Mouse (Mus musculus): ENCODE results near the gene Dpy19l1.

Gene Dpy19l1
- long read RNA-seq, experiment 1, partial matches to known transcripts = 4 of 4 reads
- long read RNA-seq, experiment 1, other reads (novel, unspliced or antisense) = 0 of 4 reads
- long read RNA-seq, experiment 2, partial matches to known transcripts = 3 of 3 reads
- long read RNA-seq, experiment 2, other reads (novel, unspliced or antisense) = 0 of 3 reads

- intact Hi-C loops (cut with DNase I) = loop anchor here (5.0 kb wide), 1 partner anchor 36 kb away; no protein-coding TSS in a partner anchor
Measured at GRCm38 (mm10) chr9:24503067-24503857, at the start of gene Dpy19l1. TSS of gene Dpy19l1 (minus strand) at chr9:24503140.

GRCm38 (mm10) chr9:24538159-24538558 is 35.2 kb upstream of the Dpy19l1 start:
- intact Hi-C loops (cut with DNase I) = no loop called here

GRCm38 (mm10) chr9:24516575-24517139 is 13.7 kb upstream of the Dpy19l1 start:
- intact Hi-C loops (cut with DNase I) = loop anchor here (1.0 to 5.0 kb wide), 2 partner anchors 84 to 397 kb away; no protein-coding TSS in a partner anchor

- intact Hi-C loops (cut with DNase I) = no loop called here
Measured at GRCm38 (mm10) chr9:24514078-24514469, 11.1 kb upstream of the Dpy19l1 start.

GRCm38 (mm10) chr9:24513290-24514077 is 10.5 kb upstream of the Dpy19l1 start:
- intact Hi-C loops (cut with DNase I) = no loop called here

- intact Hi-C loops (cut with DNase I) = no loop called here
Measured at GRCm38 (mm10) chr9:24512121-24512539, 9.2 kb upstream of the Dpy19l1 start.

- intact Hi-C loops (cut with DNase I) = no loop called here
Measured at GRCm38 (mm10) chr9:24511371-24512120, 8.6 kb upstream of the Dpy19l1 start.

- intact Hi-C loops (cut with DNase I) = no loop called here
Measured at GRCm38 (mm10) chr9:24508880-24509279, 5.9 kb upstream of the Dpy19l1 start.

- intact Hi-C loops (cut with DNase I) = no loop called here
Measured at GRCm38 (mm10) chr9:24506510-24506909, 3.6 kb upstream of the Dpy19l1 start.

- intact Hi-C loops (cut with DNase I) = no loop called here
Measured at GRCm38 (mm10) chr9:24505017-24505763, 2.2 kb upstream of the Dpy19l1 start.

- intact Hi-C loops (cut with DNase I) = loop anchor here (5.0 kb wide), 1 partner anchor 37 kb away; no protein-coding TSS in a partner anchor
Measured at GRCm38 (mm10) chr9:24504381-24504780, 1.4 kb upstream of the Dpy19l1 start.

- intact Hi-C loops (cut with DNase I) = loop anchor here (5.0 kb wide), 1 partner anchor 37 kb away; no protein-coding TSS in a partner anchor
Measured at GRCm38 (mm10) chr9:24503858-24504219, 899 bp upstream of the Dpy19l1 start.

- intact Hi-C loops (cut with DNase I) = loop anchor here (5.0 kb wide), 1 partner anchor 35 kb away; no protein-coding TSS in a partner anchor
Measured at GRCm38 (mm10) chr9:24502571-24503004, 352 bp downstream of the Dpy19l1 start.

GRCm38 (mm10) chr9:24501618-24502017 is 1.3 kb downstream of the Dpy19l1 start:
- intact Hi-C loops (cut with DNase I) = loop anchor here (5.0 kb wide), 1 partner anchor 34 kb away; no protein-coding TSS in a partner anchor

- intact Hi-C loops (cut with DNase I) = no loop called here
Measured at GRCm38 (mm10) chr9:24496226-24496625, 6.7 kb downstream of the Dpy19l1 start.

- intact Hi-C loops (cut with DNase I) = no loop called here
Measured at GRCm38 (mm10) chr9:24490516-24490915, 12.4 kb downstream of the Dpy19l1 start.

GRCm38 (mm10) chr9:24488425-24489104 is 14.4 kb downstream of the Dpy19l1 start:
- intact Hi-C loops (cut with DNase I) = no loop called here

GRCm38 (mm10) chr9:24482375-24482774 is 20.6 kb downstream of the Dpy19l1 start:
- intact Hi-C loops (cut with DNase I) = no loop called here

GRCm38 (mm10) chr9:24477251-24477650 is 25.7 kb downstream of the Dpy19l1 start:
- intact Hi-C loops (cut with DNase I) = no loop called here
